Mouse (Mus musculus): Measurements from ENCODE around the gene Dcaf5.

- TF ChIP-seq CTCF (IDR thresholded peaks at IDR 0.05; ENCODE audit: low read depth) (no peak), EP300 (optimal IDR thresholded peaks at IDR 0.05) (no peak)
Observed at GRCm38 (mm10) chr12:80473731-80474130, 37.3 kb upstream of the Dcaf5 start.

All from stomach, postnatal 0 days (tissue).